8 mouse cellular contexts compared by ENCODE assay signal in the genomic region with DNA sequence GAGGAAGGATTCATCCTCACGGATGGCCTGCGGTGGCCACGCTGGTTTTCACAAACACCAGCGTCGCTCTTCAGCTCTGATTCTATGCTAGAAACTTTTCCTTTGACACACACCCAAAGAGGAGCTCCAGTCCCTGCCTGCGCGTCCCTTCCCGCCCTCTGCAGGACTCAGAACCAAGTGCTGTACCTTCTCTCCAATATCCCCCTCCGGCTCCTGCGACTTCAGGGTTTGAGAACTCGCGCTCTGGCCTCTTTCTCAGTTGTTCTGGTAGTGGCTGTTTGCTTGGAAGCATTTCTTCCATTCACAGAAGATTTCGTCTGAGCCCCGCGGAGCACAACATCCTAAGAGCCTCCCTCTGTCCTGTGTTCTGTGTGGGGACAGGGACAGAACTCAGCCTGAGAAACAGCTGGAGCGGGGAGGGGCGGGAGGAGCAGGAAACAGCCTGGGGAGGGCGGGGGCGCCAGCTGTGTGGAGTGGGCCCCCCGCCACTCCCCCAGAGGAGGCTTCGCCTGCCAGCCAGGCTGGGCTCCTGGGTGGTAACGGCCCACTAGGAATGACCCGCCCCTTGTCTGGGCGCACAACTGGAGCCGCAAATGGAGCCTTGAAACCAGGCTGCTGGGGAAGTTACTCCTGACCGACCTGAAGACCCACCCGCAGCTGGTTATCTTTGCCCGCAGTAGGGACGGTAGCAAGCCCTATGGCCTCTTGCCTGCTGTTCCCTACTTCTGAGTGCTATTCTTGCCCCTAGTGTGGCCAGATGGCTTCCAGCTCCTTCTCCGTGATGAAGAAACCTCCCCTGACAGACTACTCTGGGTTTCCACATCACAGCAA. TPM values are rescaled to one million over a fixed set of nuclear protein-coding genes. Genes with fewer than 3 reads are reported as not detected.
DNase-seq lines count a peak whose midpoint lies in the region; ATAC-seq and TF ChIP-seq lines count a peak whose summit lies in the region.

A gene (minus strand): TSS at position 392 of the 831 bp plus-strand sequence.

- no peak for TF ChIP-seq CTCF in heart, postnatal 0 days (IDR thresholded peaks at IDR 0.05; ENCODE audit: low read depth)

- peak; percentile 28 for DNase-seq in left cerebral cortex, postnatal 4 days
- DNase-seq in left cerebral cortex, postnatal 14 days (ENCODE audit: low spot score in 2 of 2), result no peak
- peak; percentile 41 for DNase-seq in fibroblast of lung, adult 2 months (ENCODE audit: low read depth)
- peak; percentile 29 for DNase-seq in heart, postnatal 0 days (ENCODE audit: low spot score)
- no peak for DNase-seq in spleen, adult 18-20 months

- WGBS in heart, postnatal 0 days, result 5% methylated on average over 30 of the region's 30 CpGs
- 4% methylated on average over 30 of the region's 30 CpGs for WGBS in limb, embryonic 12.5 days
- 11% methylated on average over 30 of the region's 30 CpGs for WGBS in midbrain, embryonic 12.5 days

- no peaks in the 10 kb centered on the region for H3K4me1 ChIP-seq in heart, postnatal 0 days (ENCODE audit: control insufficient read depth, insufficient read depth)
- peaks cover 25% of the 10 kb centered on the region for H3K4me1 ChIP-seq in limb, embryonic 12.5 days (replicated peaks)
- peaks cover 10% of the 10 kb centered on the region for H3K4me1 ChIP-seq in midbrain, embryonic 12.5 days

- peak within 1 kb of the TSS; percentile 53 for H3K4me2 ChIP-seq in heart, postnatal 0 days (ENCODE audit: low read depth, low read length)
- H3K4me2 ChIP-seq in limb, embryonic 12.5 days, result peak within 1 kb of the TSS; percentile 63
- H3K4me2 ChIP-seq in midbrain, embryonic 12.5 days (replicated peaks), result peak within 1 kb of the TSS; percentile 34

- no peaks in the 10 kb centered on the region for H3K9me3 ChIP-seq in heart, postnatal 0 days (replicated peaks; ENCODE audit: control insufficient read depth, low read length)
- no peaks in the 10 kb centered on the region for H3K9me3 ChIP-seq in limb, embryonic 12.5 days
- no peaks in the 10 kb centered on the region for H3K9me3 ChIP-seq in midbrain, embryonic 12.5 days

- peak; percentile 34 for ATAC-seq in heart, postnatal 0 days (ENCODE audit: insufficient read depth, low read depth)
- ATAC-seq in limb, embryonic 12.5 days (ENCODE audit: insufficient number of reproducible peaks, insufficient read depth, low FRiP score, low TSS enrichment, low read depth), result 0 out of 2 replicates have a peak, but pooled peaks have one; percentile 34
- no peak for ATAC-seq in midbrain, embryonic 12.5 days (ENCODE audit: low FRiP score, low read depth)
- no peak for ATAC-seq in inflammation-experienced regulatory T-cells, adult 6 months

- H3K4me3 ChIP-seq in heart, postnatal 0 days (ENCODE audit: low read depth, low read length), result peak within 1 kb of the TSS; percentile 40
- peak within 1 kb of the TSS; percentile 35 for H3K4me3 ChIP-seq in limb, embryonic 12.5 days (replicated peaks)
- 0 out of 2 replicates have a peak within 1 kb of the TSS, but pooled peaks have one; percentile 9 for H3K4me3 ChIP-seq in midbrain, embryonic 12.5 days

- H3K27me3 ChIP-seq in heart, postnatal 0 days (ENCODE audit: control insufficient read depth, insufficient read depth, low read length), result peaks cover 34% of the 10 kb centered on the region
- peaks cover 14% of the 10 kb centered on the region; the same call in 1 of the 2 replicates for H3K27me3 ChIP-seq in limb, embryonic 12.5 days
- peaks cover 32% of the 10 kb centered on the region for H3K27me3 ChIP-seq in midbrain, embryonic 12.5 days

- H3K27ac ChIP-seq in heart, postnatal 0 days (ENCODE audit: low read depth), result 0 out of 2 replicates have a peak within 1 kb of the TSS, but pooled peaks have one; percentile 30
- peak within 1 kb of the TSS; percentile 50 for H3K27ac ChIP-seq in limb, embryonic 12.5 days
- no peak within 1 kb of the TSS for H3K27ac ChIP-seq in midbrain, embryonic 12.5 days (replicated peaks)

- intact Hi-C loops in left cerebral cortex, postnatal 4 days (cut with DNase I), result no loop called here
- intact Hi-C loops in left cerebral cortex, postnatal 14 days (cut with DNase I), result no loop called here

- H3K9ac ChIP-seq in heart, postnatal 0 days (replicated peaks; ENCODE audit: low read depth, low read length), result peak within 1 kb of the TSS; percentile 8; the same call in 1 of the 2 replicates
- peak within 1 kb of the TSS; percentile 42 for H3K9ac ChIP-seq in limb, embryonic 12.5 days (replicated peaks)
- H3K9ac ChIP-seq in midbrain, embryonic 12.5 days (replicated peaks), result no peak within 1 kb of the TSS; the same call in 1 of the 2 replicates

- no peaks in the 10 kb centered on the region for H3K36me3 ChIP-seq in heart, postnatal 0 days (replicated peaks; ENCODE audit: control insufficient read depth, insufficient read depth, low read length)
- no peaks in the 10 kb centered on the region for H3K36me3 ChIP-seq in limb, embryonic 12.5 days
- no peaks in the 10 kb centered on the region for H3K36me3 ChIP-seq in midbrain, embryonic 12.5 days

- TF ChIP-seq EP300 in heart, postnatal 0 days (IDR thresholded peaks at IDR 0.05; ENCODE audit: low read depth), result no peak

RNA-seq across cellular contexts. Expression of the gene that starts here (rescaled TPM):
- 1 to 10 TPM; 2.7 to 2.9 TPM for total RNA-seq in left cerebral cortex, postnatal 4 days (2021)
- 1 to 10 TPM; 4.2 to 5.1 TPM for total RNA-seq in left cerebral cortex, postnatal 14 days (2021)
- 4.8 and 6.9 TPM in 2 replicates for total RNA-seq in heart, postnatal 0 days (2014; rRNA removed; ENCODE audit: low replicate concordance)
- 2.0 and 2.9 TPM in 2 replicates for polyA plus RNA-seq in heart, postnatal 0 days (2015; fragmentation: Nextera tagmentation; extraction: Ambion mirVana)
- polyA plus RNA-seq in limb, embryonic 12.5 days (2016; fragmentation: Nextera tagmentation; extraction: Ambion mirVana), result 3.2 and 4.4 TPM in 2 replicates
- polyA plus RNA-seq in midbrain, embryonic 12.5 days (2016; fragmentation: Nextera tagmentation; extraction: Ambion mirVana), result 2.3 and 2.5 TPM in 2 replicates
- polyA plus RNA-seq in inflammation-experienced regulatory T-cells, adult 6 months (2017; shearing (Covaris generic)), result under 1 TPM in 1 of 3 experiments, not detected in 2; 0.24 TPM

Comparison
In these comparisons a context has a peak if more than half of its experiments do, and no peak if none do; other contexts are left out.
1. DNase-seq: peak in left cerebral cortex, postnatal 4 days (single experiment), fibroblast of lung, adult 2 months (single experiment) and heart, postnatal 0 days (single experiment); none in left cerebral cortex, postnatal 14 days (0 of 2) and spleen, adult 18-20 months (0 of 2).
2. ATAC-seq: peak in heart, postnatal 0 days (single experiment) and limb, embryonic 12.5 days (single experiment); none in midbrain, embryonic 12.5 days (single experiment) and inflammation-experienced regulatory T-cells, adult 6 months (single experiment).
3. Peak in every context shown above with its lines, with median percentiles within 50 percentile points of each other: H3K4me2 ChIP-seq and H3K4me3 ChIP-seq.